Mouse (Mus musculus): ENCODE data around the gene Obsl1.

GRCm38 (mm10) chr1:75524679-75525078, 18.4 kb upstream of the Obsl1 start:
- TF ChIP-seq CTCF (IDR thresholded peaks at IDR 0.05; ENCODE audit: borderline replicate concordance, insufficient read depth, low read depth, low read length), result no peak
- no peak for TF ChIP-seq POLR2A (IDR thresholded peaks at IDR 0.05; ENCODE audit: borderline replicate concordance, insufficient read depth, low read length)
